Mouse (Mus musculus) right cerebral cortex, adult 2 months (tissue): Measurements from ENCODE around the gene Trem1.

Source experiments
- DNase-seq, 2 experiments: peaks; one replicate each; pipeline ENCODE4 v3.0.0; 2021 to 2022; ENCODE audit warnings: low spot score in 2 of 2

The Trem1 gene

GRCm38 (mm10) chr17:48232518-48232917 is at the start of gene Trem1:
Trem1 (plus strand) TSS chr17:48232768.
- no peak for DNase-seq

GRCm38 (mm10) chr17:48185252-48185651 is 47.3 kb upstream of the Trem1 start:
- DNase-seq, result no peak

GRCm38 (mm10) chr17:48192366-48192765 is 40.2 kb upstream of the Trem1 start:
- DNase-seq, result no peak

GRCm38 (mm10) chr17:48203086-48203485 is 29.5 kb upstream of the Trem1 start:
- DNase-seq, result no peak

- DNase-seq, result no peak
Observed at GRCm38 (mm10) chr17:48212596-48212995, 20.0 kb upstream of the Trem1 start.

- no peak for DNase-seq
Observed at GRCm38 (mm10) chr17:48213511-48213910, 19.1 kb upstream of the Trem1 start.

GRCm38 (mm10) chr17:48215429-48215828 is 17.1 kb upstream of the Trem1 start:
- no peak for DNase-seq

- no peak for DNase-seq
Observed at GRCm38 (mm10) chr17:48230680-48231079, 1.9 kb upstream of the Trem1 start.

GRCm38 (mm10) chr17:48233789-48234188 is 1.2 kb downstream of the Trem1 start:
- no peak for DNase-seq

- DNase-seq, result no peak
Observed at GRCm38 (mm10) chr17:48234550-48234949, 2.0 kb downstream of the Trem1 start.

GRCm38 (mm10) chr17:48235773-48236370 is 3.3 kb downstream of the Trem1 start:
- DNase-seq, result no peak

GRCm38 (mm10) chr17:48237621-48238020 is 5.1 kb downstream of the Trem1 start:
- no peak for DNase-seq

- DNase-seq, result no peak
Observed at GRCm38 (mm10) chr17:48247221-48247928, 14.8 kb downstream of the Trem1 start, which contains the start of gene Trem3. Trem3 (plus strand) TSS chr17:48247777.

- DNase-seq, result no peak
Observed at GRCm38 (mm10) chr17:48249039-48249438, 16.5 kb downstream of the Trem1 start.

GRCm38 (mm10) chr17:48249501-48249900 is 16.9 kb downstream of the Trem1 start:
- DNase-seq, result no peak

GRCm38 (mm10) chr17:48250631-48251030 is 18.1 kb downstream of the Trem1 start:
- no peak for DNase-seq

- DNase-seq, result no peak
Observed at GRCm38 (mm10) chr17:48256575-48256974, 24.0 kb downstream of the Trem1 start.

GRCm38 (mm10) chr17:48261868-48262267 is 29.3 kb downstream of the Trem1 start:
- no peak for DNase-seq

GRCm38 (mm10) chr17:48263741-48264362 is 31.3 kb downstream of the Trem1 start, which contains the start of gene Treml4:
Treml4 (plus strand) TSS chr17:48264295.
- DNase-seq, result no peak

- no peak for DNase-seq
Observed at GRCm38 (mm10) chr17:48264662-48265061, 32.1 kb downstream of the Trem1 start.

GRCm38 (mm10) chr17:48266138-48266537 is 33.6 kb downstream of the Trem1 start:
- DNase-seq, result no peak

- DNase-seq, result no peak
Observed at GRCm38 (mm10) chr17:48266610-48267304, 34.2 kb downstream of the Trem1 start.
